Mouse (Mus musculus): ENCODE measurements at regions not wholly inside any gene's neighbourhood (a gene's known extent, or its start where the extent isn't known, plus 50 kb on each side); places are given as distances from the start of the nearest gene placed in this dataset.

GRCm38 (mm10) chr13:57354606-57355005 lies 458.8 kb upstream of the Trpc7 start:
- Histone ChIP-seq H3K27me3 (ENCODE audit: control insufficient read depth, insufficient read depth, insufficient read length) (no peaks in the 10 kb centered on the region), H3K79me2 (ENCODE audit: control insufficient read depth, insufficient read depth) (no peaks in the 10 kb centered on the region), H3ac (ENCODE audit: control insufficient read depth, insufficient read length) (no peak overlapping the region), H3K4me3 (no peak overlapping the region), H3K4me2 (ENCODE audit: low read depth) (no peak overlapping the region), H3K36me3 (ENCODE audit: control insufficient read depth, insufficient read depth) (no peaks in the 10 kb centered on the region)
- no peak for TF ChIP-seq TCF3 (IDR thresholded peaks at IDR 0.05; ENCODE audit: insufficient read length, low read depth)
- TF ChIP-seq POLR2AphosphoS2 (IDR thresholded peaks at IDR 0.05; ENCODE audit: insufficient read length, low read depth): no peak
- TF ChIP-seq SRF (IDR thresholded peaks at IDR 0.05; ENCODE audit: control insufficient read depth, insufficient read length, low read depth): no peak
- no peak for TF ChIP-seq REST (IDR thresholded peaks at IDR 0.05; ENCODE audit: insufficient read depth, insufficient read length)
- no peak for TF ChIP-seq E2F4 (IDR thresholded peaks at IDR 0.05; ENCODE audit: insufficient read depth)
- no peak for TF ChIP-seq TCF12 (IDR thresholded peaks at IDR 0.05; ENCODE audit: insufficient read depth, poor library complexity, severe bottlenecking)
- no peak for TF ChIP-seq MAX (IDR thresholded peaks at IDR 0.05; ENCODE audit: low read depth)
- TF ChIP-seq MYOG (IDR thresholded peaks at IDR 0.05; ENCODE audit: control insufficient read depth in 1 of 3, insufficient read depth in 1 of 3, insufficient read length in 2 of 3, low read depth in 2 of 3): no peak
- no peak for TF ChIP-seq USF1 (IDR thresholded peaks at IDR 0.05; ENCODE audit: low read depth)
- TF ChIP-seq CEBPB (IDR thresholded peaks at IDR 0.05; ENCODE audit: insufficient read depth, poor library complexity, severe bottlenecking): no peak

GRCm38 (mm10) chr13:57353976-57354375 lies 458.2 kb upstream of the Trpc7 start:
- no peak overlapping the region for H3K4me3 ChIP-seq
- no peak overlapping the region for H3K4me2 ChIP-seq (ENCODE audit: low read depth)
- TF ChIP-seq TCF3 (IDR thresholded peaks at IDR 0.05; ENCODE audit: insufficient read length, low read depth): no peak
- no peaks in the 10 kb centered on the region for H3K27me3 ChIP-seq (ENCODE audit: control insufficient read depth, insufficient read depth, insufficient read length)
- no peak overlapping the region for H3ac ChIP-seq (ENCODE audit: control insufficient read depth, insufficient read length)
- H3K36me3 ChIP-seq (ENCODE audit: control insufficient read depth, insufficient read depth): no peaks in the 10 kb centered on the region
- H3K79me2 ChIP-seq (ENCODE audit: control insufficient read depth, insufficient read depth): no peaks in the 10 kb centered on the region

- H3K4me2 ChIP-seq (ENCODE audit: low read depth): no peak overlapping the region
- H3K79me2 ChIP-seq (ENCODE audit: control insufficient read depth, insufficient read depth): no peaks in the 10 kb centered on the region
- no peaks in the 10 kb centered on the region for H3K27me3 ChIP-seq (ENCODE audit: control insufficient read depth, insufficient read depth, insufficient read length)
- no peak overlapping the region for H3K4me3 ChIP-seq
- H3K36me3 ChIP-seq (ENCODE audit: control insufficient read depth, insufficient read depth): no peaks in the 10 kb centered on the region
- no peak for TF ChIP-seq MYOD1 (IDR thresholded peaks at IDR 0.05; ENCODE audit: control insufficient read depth in 1 of 3, insufficient read length in 2 of 3, low read depth in 2 of 3)
- no peak for TF ChIP-seq USF1 (IDR thresholded peaks at IDR 0.05; ENCODE audit: low read depth)
- no peak for TF ChIP-seq TCF3 (IDR thresholded peaks at IDR 0.05; ENCODE audit: insufficient read length, low read depth)
- TF ChIP-seq POLR2AphosphoS2 (IDR thresholded peaks at IDR 0.05; ENCODE audit: insufficient read length, low read depth): no peak
- no peak for TF ChIP-seq E2F4 (IDR thresholded peaks at IDR 0.05; ENCODE audit: insufficient read depth)
- no peak for TF ChIP-seq SRF (IDR thresholded peaks at IDR 0.05; ENCODE audit: control insufficient read depth, insufficient read length, low read depth)
- TF ChIP-seq POLR2A (IDR thresholded peaks at IDR 0.05; ENCODE audit: insufficient read length, low read depth): no peak
- no peak for TF ChIP-seq TCF12 (IDR thresholded peaks at IDR 0.05; ENCODE audit: insufficient read depth, poor library complexity, severe bottlenecking)
- H3ac ChIP-seq (ENCODE audit: control insufficient read depth, insufficient read length): no peak overlapping the region
These were observed 455.0 kb upstream of the Trpc7 start for GRCm38 (mm10) chr13:57350828-57351227.

- H3ac ChIP-seq (ENCODE audit: control insufficient read depth, insufficient read length): no peak overlapping the region
- H3K4me3 ChIP-seq: no peak overlapping the region
- no peak overlapping the region for H3K4me2 ChIP-seq (ENCODE audit: low read depth)
- no peaks in the 10 kb centered on the region for H3K79me2 ChIP-seq (ENCODE audit: control insufficient read depth, insufficient read depth)
- H3K36me3 ChIP-seq (ENCODE audit: control insufficient read depth, insufficient read depth): no peaks in the 10 kb centered on the region
- TF ChIP-seq MAX (IDR thresholded peaks at IDR 0.05; ENCODE audit: low read depth): no peak
- no peak for TF ChIP-seq MYOG (IDR thresholded peaks at IDR 0.05; ENCODE audit: control insufficient read depth in 1 of 3, insufficient read depth in 1 of 3, insufficient read length in 2 of 3, low read depth in 2 of 3)
- no peak for TF ChIP-seq POLR2A (IDR thresholded peaks at IDR 0.05; ENCODE audit: insufficient read length, low read depth)
- TF ChIP-seq POLR2AphosphoS2 (IDR thresholded peaks at IDR 0.05; ENCODE audit: insufficient read length, low read depth): no peak
- no peak for TF ChIP-seq TCF12 (IDR thresholded peaks at IDR 0.05; ENCODE audit: insufficient read depth, poor library complexity, severe bottlenecking)
- TF ChIP-seq CEBPB (IDR thresholded peaks at IDR 0.05; ENCODE audit: insufficient read depth, poor library complexity, severe bottlenecking): no peak
- TF ChIP-seq REST (IDR thresholded peaks at IDR 0.05; ENCODE audit: insufficient read depth, insufficient read length): no peak
- no peak for TF ChIP-seq E2F4 (IDR thresholded peaks at IDR 0.05; ENCODE audit: insufficient read depth)
- no peak for TF ChIP-seq MYOD1 (IDR thresholded peaks at IDR 0.05; ENCODE audit: control insufficient read depth in 1 of 3, insufficient read length in 2 of 3, low read depth in 2 of 3)
- TF ChIP-seq TCF3 (IDR thresholded peaks at IDR 0.05; ENCODE audit: insufficient read length, low read depth): no peak
- no peak for TF ChIP-seq USF1 (IDR thresholded peaks at IDR 0.05; ENCODE audit: low read depth)
- TF ChIP-seq SRF (IDR thresholded peaks at IDR 0.05; ENCODE audit: control insufficient read depth, insufficient read length, low read depth): no peak
- H3K27me3 ChIP-seq (ENCODE audit: control insufficient read depth, insufficient read depth, insufficient read length): no peaks in the 10 kb centered on the region
These were observed 442.9 kb upstream of the Trpc7 start for GRCm38 (mm10) chr13:57338676-57339075.

- Histone ChIP-seq H3K27me3 (ENCODE audit: control insufficient read depth, insufficient read depth, insufficient read length) (no peaks in the 10 kb centered on the region), H3K36me3 (ENCODE audit: control insufficient read depth, insufficient read depth) (no peaks in the 10 kb centered on the region), H3ac (ENCODE audit: control insufficient read depth, insufficient read length) (no peak overlapping the region), H3K4me3 (no peak overlapping the region), H3K79me2 (ENCODE audit: control insufficient read depth, insufficient read depth) (no peaks in the 10 kb centered on the region), H3K4me2 (ENCODE audit: low read depth) (no peak overlapping the region)
- no peak for TF ChIP-seq CEBPB (IDR thresholded peaks at IDR 0.05; ENCODE audit: insufficient read depth, poor library complexity, severe bottlenecking)
- TF ChIP-seq TCF3 (IDR thresholded peaks at IDR 0.05; ENCODE audit: insufficient read length, low read depth): no peak
- no peak for TF ChIP-seq MYOD1 (IDR thresholded peaks at IDR 0.05; ENCODE audit: control insufficient read depth in 1 of 3, insufficient read length in 2 of 3, low read depth in 2 of 3)
- TF ChIP-seq MAX (IDR thresholded peaks at IDR 0.05; ENCODE audit: low read depth): no peak
- no peak for TF ChIP-seq POLR2AphosphoS2 (IDR thresholded peaks at IDR 0.05; ENCODE audit: insufficient read length, low read depth)
- no peak for TF ChIP-seq TCF12 (IDR thresholded peaks at IDR 0.05; ENCODE audit: insufficient read depth, poor library complexity, severe bottlenecking)
- TF ChIP-seq REST (IDR thresholded peaks at IDR 0.05; ENCODE audit: insufficient read depth, insufficient read length): no peak
- no peak for TF ChIP-seq E2F4 (IDR thresholded peaks at IDR 0.05; ENCODE audit: insufficient read depth)
These were observed 440.8 kb upstream of the Trpc7 start for GRCm38 (mm10) chr13:57336596-57336995.
